Mouse (Mus musculus): ENCODE data around the gene Meis3. TPM values are rescaled to one million over a fixed set of nuclear protein-coding genes. Genes with fewer than 3 reads are reported as not detected.

The Meis3 gene
- polyA plus RNA-seq, 1 experiment from 2014 or later = 7.7 TPM

DNA sequence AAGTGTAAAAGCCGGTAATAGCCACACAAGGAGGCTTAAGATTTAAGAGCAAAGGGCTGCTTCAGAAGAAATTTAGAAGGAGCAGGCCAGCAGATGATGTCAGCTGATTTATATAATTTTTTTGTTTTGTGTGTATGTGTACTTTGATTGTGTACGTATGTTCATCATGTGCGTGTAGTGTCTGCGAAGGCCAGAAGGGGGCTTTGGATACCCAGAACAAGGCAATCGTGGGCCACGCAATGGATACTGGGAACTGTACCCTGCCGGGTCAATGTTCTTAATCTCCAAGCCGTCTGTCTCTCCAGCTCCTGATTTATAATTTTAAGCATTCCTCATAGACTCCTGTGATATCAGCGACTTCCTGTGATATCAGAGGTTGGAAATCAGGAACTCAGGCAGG is 13.6 kb upstream of the Meis3 start:
- Histone ChIP-seq H3K27ac (no peak overlapping the region), H3K4me2 (no peak overlapping the region), H3K9ac (replicated peaks) (no peak overlapping the region), H3K27me3 (peaks cover 53% of the 10 kb centered on the region), H3K4me1 (replicated peaks) (no peaks in the 10 kb centered on the region), H3K9me3 (0 out of 2 replicates have a peak, but pooled peaks cover 5% of the 10 kb centered on the region), H3K36me3 (no peaks in the 10 kb centered on the region), H3K4me3 (replicated peaks) (no peak overlapping the region)
- 91% methylated on average over 9 of the region's 9 CpGs for WGBS
- no peak for ATAC-seq (ENCODE audit: insufficient number of reproducible peaks, insufficient read depth, low FRiP score, low TSS enrichment, low read depth)

DNA sequence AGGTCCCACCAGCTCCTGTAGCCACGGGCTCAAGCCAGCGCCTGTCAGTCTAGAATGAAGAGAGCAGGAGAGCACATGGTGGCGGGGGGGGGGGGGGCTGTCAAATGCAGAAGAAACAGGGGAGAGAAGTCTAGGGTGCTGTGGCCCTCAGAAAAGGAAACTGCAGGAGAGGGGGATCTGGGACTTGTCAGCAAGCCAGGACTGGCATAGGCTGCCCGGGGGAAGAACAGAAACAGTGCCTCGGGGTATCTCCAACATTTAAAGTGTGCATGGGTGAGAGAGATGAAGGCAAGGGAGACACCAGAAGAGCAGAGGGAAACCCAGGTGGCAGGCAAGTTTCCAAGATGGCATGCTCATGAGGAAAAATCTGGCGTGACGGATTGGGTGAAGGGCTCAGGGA is 12.9 kb upstream of the Meis3 start:
- Histone ChIP-seq H3K27ac (no peak overlapping the region), H3K4me1 (replicated peaks) (no peaks in the 10 kb centered on the region), H3K36me3 (no peaks in the 10 kb centered on the region), H3K27me3 (peaks cover 51% of the 10 kb centered on the region), H3K4me2 (no peak overlapping the region), H3K4me3 (replicated peaks) (no peak overlapping the region), H3K9ac (replicated peaks) (no peak overlapping the region), H3K9me3 (0 out of 2 replicates have a peak, but pooled peaks cover 5% of the 10 kb centered on the region)
- ATAC-seq (ENCODE audit: insufficient number of reproducible peaks, insufficient read depth, low FRiP score, low TSS enrichment, low read depth) = no peak
- WGBS = 72% methylated on average over 7 of the region's 7 CpGs

DNA sequence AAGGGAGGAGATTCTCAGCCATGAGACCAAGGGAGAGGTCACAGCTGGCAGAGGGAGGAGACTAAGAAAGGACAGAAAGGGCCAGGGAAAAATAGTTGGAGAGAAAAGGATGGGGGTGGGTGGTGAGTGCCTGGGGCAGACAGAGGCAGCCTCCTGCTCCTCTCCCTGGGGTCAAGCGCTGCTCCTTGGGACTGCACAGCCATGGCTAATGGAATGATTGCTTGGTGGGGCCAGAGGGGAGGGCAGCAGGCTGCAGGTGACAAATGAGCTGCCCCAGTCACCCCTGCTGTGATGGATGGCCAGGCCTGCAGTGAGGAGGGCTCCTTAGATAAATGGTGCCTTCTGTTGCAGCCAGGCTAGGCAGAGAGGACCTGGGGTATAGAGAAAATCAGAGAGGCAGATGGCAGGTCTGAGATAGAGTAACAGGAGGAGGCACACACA is 2.7 kb upstream of the Meis3 start:
- Histone ChIP-seq H3K27ac (no peak overlapping the region), H3K9ac (replicated peaks) (no peak overlapping the region), H3K27me3 (peaks cover 73% of the 10 kb centered on the region), H3K4me2 (no peak overlapping the region), H3K4me1 (replicated peaks) (peaks cover 18% of the 10 kb centered on the region), H3K4me3 (replicated peaks) (no peak overlapping the region), H3K36me3 (no peaks in the 10 kb centered on the region), H3K9me3 (peaks cover 7% of the 10 kb centered on the region; the same call in 1 of the 2 replicates)
- 0% methylated on average over 1 of the region's 1 CpGs for WGBS
- no peak for ATAC-seq (ENCODE audit: insufficient number of reproducible peaks, insufficient read depth, low FRiP score, low TSS enrichment, low read depth)

DNA sequence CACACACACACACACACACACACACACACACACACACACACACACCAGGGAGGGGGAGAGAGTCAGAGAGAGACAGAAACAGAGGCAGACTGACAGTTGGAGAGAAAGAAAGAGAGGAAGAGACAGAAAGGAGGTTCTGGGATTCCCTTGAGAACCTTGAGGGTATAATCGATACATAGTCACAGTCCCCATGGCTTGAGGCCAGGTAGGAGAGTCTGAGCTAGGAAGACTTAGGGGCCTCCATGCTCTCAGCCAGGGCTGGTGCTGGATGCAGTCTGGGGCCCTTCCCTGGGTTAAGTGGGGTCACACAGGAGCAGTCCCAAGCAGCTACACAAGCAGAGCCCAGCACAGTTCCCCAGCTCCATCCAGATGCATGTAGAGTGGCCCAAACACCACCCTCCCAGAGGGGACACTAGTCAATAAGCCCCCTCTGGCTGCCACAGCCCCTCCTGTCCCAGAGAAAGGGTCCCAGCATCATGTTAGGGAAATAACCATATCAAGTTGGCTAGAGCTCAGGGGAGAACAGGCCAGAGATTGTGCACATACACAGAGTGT is 2.2 kb upstream of the Meis3 start:
- no peak for ATAC-seq (ENCODE audit: insufficient number of reproducible peaks, insufficient read depth, low FRiP score, low TSS enrichment, low read depth)
- Histone ChIP-seq H3K27ac (no peak overlapping the region), H3K27me3 (peaks cover 78% of the 10 kb centered on the region), H3K9ac (replicated peaks) (no peak overlapping the region), H3K36me3 (no peaks in the 10 kb centered on the region), H3K4me3 (replicated peaks) (no peak overlapping the region), H3K9me3 (peaks cover 5% of the 10 kb centered on the region; the same call in 1 of the 2 replicates), H3K4me2 (no peak overlapping the region), H3K4me1 (replicated peaks) (peaks cover 18% of the 10 kb centered on the region)
- 18% methylated on average over 1 of the region's 1 CpGs for WGBS

DNA sequence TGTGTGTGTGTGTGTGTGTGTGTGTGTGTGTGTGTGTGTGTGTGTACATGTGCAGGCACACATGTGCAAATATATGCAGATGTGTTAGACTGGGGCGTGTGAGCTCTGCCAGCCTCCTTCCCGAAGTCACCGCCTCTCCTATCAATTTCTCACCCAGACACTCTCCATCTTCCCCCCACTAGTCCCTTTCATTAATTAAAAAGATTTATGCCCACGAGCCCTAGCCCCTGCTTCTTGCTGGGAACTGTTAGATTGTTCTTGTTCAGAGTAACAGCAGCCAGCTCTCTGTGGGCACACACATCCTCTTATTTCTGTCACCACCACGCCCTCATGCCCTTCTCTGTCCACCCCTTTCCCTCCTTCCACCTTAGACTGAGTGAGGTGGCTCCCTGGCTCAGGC is 1.7 kb upstream of the Meis3 start:
- ATAC-seq (ENCODE audit: insufficient number of reproducible peaks, insufficient read depth, low FRiP score, low TSS enrichment, low read depth) = no peak
- Histone ChIP-seq H3K36me3 (no peaks in the 10 kb centered on the region), H3K4me3 (replicated peaks) (no peak overlapping the region), H3K27me3 (peaks cover 81% of the 10 kb centered on the region), H3K4me2 (no peak overlapping the region), H3K9me3 (no peaks in the 10 kb centered on the region; the same call in 1 of the 2 replicates), H3K9ac (replicated peaks) (no peak overlapping the region), H3K4me1 (replicated peaks) (peaks cover 18% of the 10 kb centered on the region), H3K27ac (no peak overlapping the region)
- WGBS = 0% methylated on average over 5 of the region's 5 CpGs

DNA sequence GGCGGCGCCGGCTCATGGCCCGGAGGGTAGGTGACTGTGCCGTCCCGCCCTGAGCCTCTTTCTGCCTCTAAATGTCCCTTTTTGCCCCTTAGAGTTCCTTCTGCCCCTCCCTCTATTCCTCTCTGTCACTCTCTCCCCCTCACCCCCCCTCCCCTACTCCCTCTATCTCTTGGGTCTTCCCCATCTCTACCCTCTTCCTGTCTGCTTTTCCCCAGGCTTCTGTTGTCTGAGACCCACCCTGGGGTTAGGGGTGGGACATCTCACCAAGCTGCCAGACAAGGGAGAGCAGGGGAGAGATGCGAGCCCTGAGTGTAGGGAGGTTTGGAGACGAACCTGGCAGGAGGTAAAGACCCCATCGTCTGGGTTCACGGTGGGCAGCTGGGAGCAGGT is 647 bp downstream of the Meis3 start:
- no peaks in the 10 kb centered on the region for H3K36me3 ChIP-seq
- H3K4me1 ChIP-seq (replicated peaks) = peaks cover 18% of the 10 kb centered on the region
- 0% methylated on average over 10 of the region's 10 CpGs for WGBS
- H3K27me3 ChIP-seq = peaks cover 73% of the 10 kb centered on the region
- no peak for ATAC-seq (ENCODE audit: insufficient number of reproducible peaks, insufficient read depth, low FRiP score, low TSS enrichment, low read depth)
- peak overlapping the region; percentile 49 for H3K4me3 ChIP-seq (replicated peaks)
- no peaks in the 10 kb centered on the region for H3K9me3 ChIP-seq
- H3K4me2 ChIP-seq = peak overlapping the region; percentile 77
- H3K9ac ChIP-seq (replicated peaks) = peak overlapping the region; percentile 61
- H3K27ac ChIP-seq = no peak overlapping the region

DNA sequence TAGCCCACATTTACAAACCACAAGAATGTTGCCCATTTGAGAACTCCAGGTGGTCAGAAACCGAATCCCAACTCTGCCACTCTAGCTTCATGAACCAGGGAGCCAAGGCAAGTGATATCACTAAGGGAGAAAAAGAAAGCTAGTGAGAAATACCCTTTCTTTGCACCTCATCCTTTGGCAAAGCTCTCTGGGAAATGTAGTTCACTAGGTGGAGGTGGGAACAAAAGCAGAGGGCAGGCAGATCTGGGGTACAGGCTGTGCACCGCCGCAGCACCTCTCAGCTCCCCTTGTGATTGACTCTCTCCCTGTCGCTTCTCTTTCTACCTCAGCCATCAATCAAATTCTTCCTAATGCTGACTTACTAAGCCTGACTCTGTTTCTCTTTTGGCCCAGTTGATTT is 3.2 kb downstream of the Meis3 start:
- no peak overlapping the region for H3K4me3 ChIP-seq (replicated peaks)
- WGBS = 78% methylated on average over 4 of the region's 4 CpGs
- no peaks in the 10 kb centered on the region for H3K9me3 ChIP-seq
- H3K27ac ChIP-seq = no peak overlapping the region
- no peak overlapping the region for H3K9ac ChIP-seq (replicated peaks)
- H3K4me1 ChIP-seq (replicated peaks) = peaks cover 18% of the 10 kb centered on the region
- no peaks in the 10 kb centered on the region for H3K36me3 ChIP-seq
- peaks cover 48% of the 10 kb centered on the region for H3K27me3 ChIP-seq
- ATAC-seq (ENCODE audit: insufficient number of reproducible peaks, insufficient read depth, low FRiP score, low TSS enrichment, low read depth) = no peak
- H3K4me2 ChIP-seq = no peak overlapping the region

DNA sequence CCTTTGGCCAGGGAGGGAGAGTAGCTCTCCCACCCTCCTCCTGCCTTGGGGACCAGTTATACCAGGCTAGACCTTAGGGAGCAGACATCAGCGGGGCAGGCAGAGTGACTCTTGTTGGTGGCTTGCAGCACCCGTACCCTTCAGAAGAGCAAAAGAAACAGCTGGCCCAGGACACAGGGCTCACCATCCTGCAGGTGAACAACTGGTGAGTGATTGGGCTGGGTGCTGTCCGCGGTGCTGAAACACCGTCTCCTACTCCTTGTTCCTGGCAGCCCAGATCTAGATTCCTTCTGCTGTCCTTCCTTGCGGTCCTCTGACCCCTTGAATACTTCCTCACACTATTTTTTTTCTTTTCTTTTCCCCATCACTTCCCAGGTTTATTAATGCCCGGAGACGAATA is 8.8 kb downstream of the Meis3 start:
- H3K4me1 ChIP-seq (replicated peaks) = no peaks in the 10 kb centered on the region
- 22% methylated on average over 8 of the region's 8 CpGs for WGBS
- no peak overlapping the region for H3K9ac ChIP-seq (replicated peaks)
- H3K4me3 ChIP-seq (replicated peaks) = no peak overlapping the region
- no peaks in the 10 kb centered on the region for H3K9me3 ChIP-seq
- H3K27me3 ChIP-seq = no peaks in the 10 kb centered on the region
- H3K36me3 ChIP-seq = no peaks in the 10 kb centered on the region
- ATAC-seq (ENCODE audit: insufficient number of reproducible peaks, insufficient read depth, low FRiP score, low TSS enrichment, low read depth) = 0 out of 2 replicates have a peak, but pooled peaks have one; percentile 42
- H3K4me2 ChIP-seq = no peak overlapping the region
- H3K27ac ChIP-seq = no peak overlapping the region

DNA sequence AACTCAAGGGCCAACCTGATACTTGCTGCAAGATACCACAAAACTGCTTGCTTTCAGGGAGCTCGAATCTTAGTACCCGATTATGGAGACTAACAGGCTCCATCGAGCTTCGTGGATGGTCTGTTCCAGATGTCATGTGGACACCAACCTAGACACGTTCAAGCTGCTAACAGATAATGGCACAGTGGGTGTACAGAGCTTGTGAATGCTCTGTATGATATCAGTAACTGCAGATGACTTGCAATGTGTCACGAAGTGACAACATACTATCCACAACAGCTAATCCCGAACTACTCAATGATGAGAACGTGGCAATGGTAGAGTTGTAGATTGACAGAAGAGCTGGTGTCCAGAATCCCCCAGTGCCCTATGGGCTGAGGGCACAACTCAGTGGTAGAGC is 12.6 kb downstream of the Meis3 start:
- WGBS = 79% methylated on average over 8 of the region's 8 CpGs
- no peaks in the 10 kb centered on the region for H3K36me3 ChIP-seq
- H3K4me1 ChIP-seq (replicated peaks) = no peaks in the 10 kb centered on the region
- no peak overlapping the region for H3K4me2 ChIP-seq
- no peak for ATAC-seq (ENCODE audit: insufficient number of reproducible peaks, insufficient read depth, low FRiP score, low TSS enrichment, low read depth)
- no peak overlapping the region for H3K27ac ChIP-seq
- no peaks in the 10 kb centered on the region for H3K9me3 ChIP-seq
- no peak overlapping the region for H3K9ac ChIP-seq (replicated peaks)
- no peak overlapping the region for H3K4me3 ChIP-seq (replicated peaks)
- H3K27me3 ChIP-seq = peaks cover 4% of the 10 kb centered on the region; the same call in 1 of the 2 replicates

DNA sequence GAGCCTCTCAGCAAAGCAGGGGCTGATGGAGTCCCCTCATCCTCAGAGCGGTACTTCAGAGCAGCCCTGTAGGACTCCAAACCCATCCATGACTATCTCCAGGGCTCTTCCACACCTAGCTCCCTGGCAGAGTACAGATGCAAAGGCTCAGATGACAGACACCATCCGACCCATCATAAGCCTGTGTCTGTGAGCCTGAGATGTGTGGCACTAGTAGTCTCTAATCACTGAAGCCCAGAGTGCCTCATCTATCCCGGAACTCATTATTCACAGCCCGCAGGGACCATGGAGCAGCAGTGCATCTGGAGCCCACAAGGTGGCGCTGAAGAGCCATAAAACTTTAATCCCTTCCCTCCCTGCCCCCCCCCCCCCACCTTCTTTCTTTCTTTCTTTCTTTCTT is 17.4 kb downstream of the Meis3 start:
- WGBS = 19% methylated on average over 5 of the region's 5 CpGs
- Histone ChIP-seq H3K27me3 (peaks cover 4% of the 10 kb centered on the region; the same call in 1 of the 2 replicates), H3K27ac (no peak overlapping the region), H3K9me3 (no peaks in the 10 kb centered on the region), H3K9ac (replicated peaks) (no peak overlapping the region), H3K4me2 (no peak overlapping the region), H3K4me3 (replicated peaks) (no peak overlapping the region), H3K36me3 (peaks cover 14% of the 10 kb centered on the region), H3K4me1 (replicated peaks) (no peaks in the 10 kb centered on the region)
- ATAC-seq (ENCODE audit: insufficient number of reproducible peaks, insufficient read depth, low FRiP score, low TSS enrichment, low read depth) = no peak

DNA sequence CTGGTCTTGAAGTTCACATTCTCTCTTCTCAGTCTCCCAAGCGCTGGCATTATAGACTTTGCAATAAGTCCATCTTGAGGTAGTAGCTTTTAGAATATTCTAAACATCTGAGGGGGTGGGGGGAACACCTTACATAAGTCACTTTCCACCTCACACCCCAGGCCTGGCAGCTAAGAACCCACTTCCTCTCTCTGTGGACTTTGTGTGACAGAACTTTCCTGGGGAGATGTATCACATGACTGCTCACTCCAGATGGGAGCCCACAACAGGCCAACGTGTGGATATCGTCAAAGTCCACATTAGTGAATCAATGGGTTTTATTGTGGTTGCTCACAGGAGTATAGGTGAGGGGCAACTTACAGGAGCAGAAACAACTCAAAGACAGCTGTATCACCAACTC is 18.8 kb downstream of the Meis3 start:
- Histone ChIP-seq H3K36me3 (peaks cover 28% of the 10 kb centered on the region), H3K9me3 (no peaks in the 10 kb centered on the region), H3K4me2 (no peak overlapping the region), H3K27ac (no peak overlapping the region), H3K9ac (replicated peaks) (no peak overlapping the region), H3K27me3 (peaks cover 4% of the 10 kb centered on the region; the same call in 1 of the 2 replicates), H3K4me1 (replicated peaks) (no peaks in the 10 kb centered on the region), H3K4me3 (replicated peaks) (no peak overlapping the region)
- ATAC-seq (ENCODE audit: insufficient number of reproducible peaks, insufficient read depth, low FRiP score, low TSS enrichment, low read depth) = no peak
- 47% methylated on average over 3 of the region's 3 CpGs for WGBS

DNA sequence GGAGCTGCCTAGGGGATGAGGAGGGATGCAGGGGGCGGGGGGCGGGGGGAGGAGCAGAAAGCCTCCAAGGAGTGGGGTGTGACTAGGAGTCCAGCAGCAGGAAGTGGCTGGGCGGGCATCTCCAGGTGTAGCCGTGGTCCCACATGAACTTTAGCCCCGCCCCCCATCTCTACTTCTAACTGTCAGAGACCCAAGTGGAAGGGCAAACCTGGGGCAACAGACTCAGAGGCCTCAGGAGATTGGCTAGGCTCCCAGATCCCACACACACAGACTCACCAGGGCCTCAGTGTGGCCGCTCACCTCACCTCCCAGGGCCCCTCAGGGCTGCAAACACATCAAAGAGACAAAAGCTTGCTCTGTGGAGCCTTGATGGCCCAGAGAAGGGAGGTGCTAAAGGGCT is 21.7 kb downstream of the Meis3 start:
- Histone ChIP-seq H3K36me3 (peaks cover 54% of the 10 kb centered on the region), H3K9ac (replicated peaks) (no peak overlapping the region), H3K9me3 (no peaks in the 10 kb centered on the region), H3K4me2 (no peak overlapping the region), H3K4me3 (replicated peaks) (no peak overlapping the region), H3K27me3 (no peaks in the 10 kb centered on the region), H3K27ac (no peak overlapping the region), H3K4me1 (replicated peaks) (no peaks in the 10 kb centered on the region)
- WGBS = 51% methylated on average over 6 of the region's 6 CpGs
- no peak for ATAC-seq (ENCODE audit: insufficient number of reproducible peaks, insufficient read depth, low FRiP score, low TSS enrichment, low read depth)
